Mouse (Mus musculus) kidney, postnatal 10 days (tissue): ENCODE measurements around the gene Chrnd.
A peak's percentile ranks its signal among the peaks of the same experiment; 100 is the strongest.

Source experiments
- DNase-seq: peaks from one replicate; pipeline ENCODE4 v3.0.0; 2021; ENCODE audit warnings: mixed read lengths

Chrnd gene

GRCm38 (mm10) chr1:87185526-87185925 is 4.9 kb upstream of the Chrnd start:
- DNase-seq: no peak

DNA sequence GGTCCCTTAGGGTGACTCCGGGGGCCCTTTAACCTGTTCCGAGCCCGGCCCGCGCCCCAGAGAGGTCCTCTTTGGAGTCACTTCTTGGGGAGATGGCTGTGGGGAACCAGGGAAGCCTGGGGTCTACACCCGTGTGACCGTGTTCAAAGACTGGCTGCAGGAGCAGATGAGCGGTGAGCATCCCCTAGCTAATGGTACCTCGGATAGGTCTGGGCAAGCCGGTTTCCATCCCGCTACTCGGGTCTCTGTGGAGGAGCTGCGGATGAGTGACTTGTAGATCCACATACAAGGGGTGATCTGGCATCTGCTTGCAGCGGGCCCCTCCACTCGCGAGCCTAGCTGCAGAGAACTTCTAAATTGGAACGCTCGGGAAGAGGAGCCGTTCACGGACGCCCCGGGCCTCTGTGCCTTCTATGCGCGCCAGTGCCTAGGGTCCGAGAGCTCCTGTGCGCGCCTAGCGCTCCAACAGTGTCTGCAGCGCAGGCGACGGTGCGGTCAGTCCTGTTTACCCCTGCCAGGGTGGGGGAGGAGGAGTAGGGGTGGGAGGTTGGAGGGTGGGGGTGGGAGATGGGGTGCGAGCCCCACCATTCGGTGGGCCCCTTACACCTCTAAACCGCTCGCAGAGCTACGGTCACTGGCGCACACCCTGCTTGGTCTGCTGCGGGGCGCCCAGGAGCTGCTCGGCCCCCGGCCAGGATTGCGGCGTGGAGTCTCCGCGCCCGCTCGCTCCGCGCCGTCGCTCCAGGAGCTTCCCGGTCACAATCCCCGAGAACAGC is 4.0 kb upstream of the Chrnd start:
- no peak for DNase-seq

- peak; percentile 85 for DNase-seq
Measured at GRCm38 (mm10) chr1:87187037-87187355, 3.4 kb upstream of the Chrnd start.

DNA sequence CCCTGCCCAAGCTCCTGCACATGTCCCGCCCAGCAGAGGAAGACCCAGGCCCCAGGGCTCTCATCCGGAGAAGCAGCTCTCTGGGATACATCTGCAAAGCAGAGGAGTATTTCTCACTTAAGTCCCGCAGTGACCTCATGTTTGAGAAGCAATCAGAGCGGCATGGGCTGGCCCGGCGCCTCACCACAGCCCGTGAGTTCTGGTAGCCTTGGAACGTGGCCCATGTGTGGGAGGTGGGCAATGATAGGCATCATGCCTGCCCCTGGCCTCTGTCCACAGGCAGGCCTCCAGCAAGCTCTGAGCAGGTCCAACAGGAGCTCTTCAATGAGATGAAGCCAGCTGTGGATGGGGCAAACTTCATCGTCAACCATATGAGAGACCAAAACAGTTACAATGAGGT is 6.9 kb downstream of the Chrnd start:
- no peak for DNase-seq

- DNase-seq: no peak
Measured at GRCm38 (mm10) chr1:87198119-87199065, 8.0 kb downstream of the Chrnd start.

DNA sequence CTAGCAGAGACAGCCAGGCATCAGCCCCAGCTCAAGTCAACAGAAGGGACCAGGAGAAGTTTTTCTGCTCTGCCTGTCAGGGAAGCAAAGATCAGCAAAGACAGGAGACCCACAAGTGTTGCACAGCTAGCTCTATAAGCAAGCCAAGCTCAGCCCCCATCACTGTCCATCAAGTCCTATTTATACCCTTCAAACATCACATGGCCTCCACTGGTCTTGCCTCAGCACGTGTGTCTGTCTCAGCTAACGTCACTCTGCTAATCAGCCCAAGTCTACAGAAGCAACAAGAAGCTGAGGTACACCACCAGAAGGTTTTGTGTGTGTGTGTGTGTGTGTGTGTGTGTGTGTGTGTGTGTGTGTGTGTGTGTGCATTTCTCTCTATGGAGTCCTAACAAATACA is 10.4 kb downstream of the Chrnd start:
- DNase-seq: no peak

DNA sequence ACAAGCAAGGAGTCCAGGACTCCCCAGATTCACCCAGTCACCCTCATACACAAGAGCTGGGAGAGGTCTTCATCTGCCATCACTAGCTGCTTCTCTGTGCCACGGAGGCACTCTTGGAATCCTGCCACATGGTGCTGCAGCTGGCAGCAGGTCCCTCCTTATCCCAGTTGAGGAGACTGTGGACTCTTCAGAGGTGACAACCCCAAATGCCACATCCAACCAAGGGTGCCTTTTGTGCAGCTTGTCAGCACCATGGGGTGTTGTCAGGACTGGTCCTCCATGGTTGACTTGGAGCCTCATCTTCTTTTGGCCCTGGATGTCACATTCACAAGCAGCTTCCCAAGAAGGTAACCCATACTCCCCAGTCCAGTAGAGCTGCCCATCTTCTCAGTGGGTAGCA is 11.4 kb downstream of the Chrnd start:
- no peak for DNase-seq

- DNase-seq: no peak
Measured at GRCm38 (mm10) chr1:87203779-87204178, 13.4 kb downstream of the Chrnd start.

DNA sequence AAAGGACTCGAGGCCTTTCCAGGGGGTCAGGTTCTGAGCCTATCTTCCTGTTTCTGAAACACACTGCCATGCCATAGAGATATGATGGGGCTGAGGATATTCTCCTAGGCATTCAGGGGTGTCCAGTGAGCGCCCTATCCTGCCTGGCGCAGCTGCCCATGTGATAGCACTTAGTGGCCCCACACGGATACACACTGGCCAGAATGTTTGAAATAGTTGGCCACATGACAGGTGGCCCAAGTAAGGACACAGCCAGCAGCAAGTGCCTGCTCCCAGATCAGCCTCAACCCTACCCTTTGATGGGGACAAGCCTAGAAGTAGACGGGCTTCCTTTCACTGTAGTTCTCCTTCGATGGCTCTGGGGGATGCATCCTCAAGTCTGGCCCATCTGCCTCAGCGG is 14.1 kb downstream of the Chrnd start, which contains the start of gene Chrng:
Gene Chrng, plus strand, starts transcription at position 193 of the 400 bp plus-strand sequence.
- DNase-seq: no peak

DNA sequence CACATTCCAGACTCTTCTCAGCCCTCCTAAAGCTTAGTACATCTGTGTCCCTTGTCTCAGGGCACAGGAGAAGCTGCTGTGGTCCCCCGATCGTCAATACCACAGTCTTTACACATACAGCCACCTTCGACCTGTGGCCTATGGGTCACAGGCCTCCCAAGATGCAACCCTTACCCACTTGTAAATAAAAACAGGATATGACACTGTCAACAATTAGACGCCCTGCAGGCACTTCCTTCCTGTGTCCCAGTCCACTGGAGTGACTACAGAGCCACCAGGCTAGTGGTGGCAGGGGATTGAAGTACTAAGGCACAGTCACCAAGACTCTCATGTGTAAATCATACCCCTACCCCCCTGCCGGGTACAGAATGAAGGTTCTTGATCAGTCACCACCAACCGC is 14.6 kb downstream of the Chrnd start:
- DNase-seq: no peak

GRCm38 (mm10) chr1:87205502-87205901 is 15.1 kb downstream of the Chrnd start:
- DNase-seq: no peak

DNA sequence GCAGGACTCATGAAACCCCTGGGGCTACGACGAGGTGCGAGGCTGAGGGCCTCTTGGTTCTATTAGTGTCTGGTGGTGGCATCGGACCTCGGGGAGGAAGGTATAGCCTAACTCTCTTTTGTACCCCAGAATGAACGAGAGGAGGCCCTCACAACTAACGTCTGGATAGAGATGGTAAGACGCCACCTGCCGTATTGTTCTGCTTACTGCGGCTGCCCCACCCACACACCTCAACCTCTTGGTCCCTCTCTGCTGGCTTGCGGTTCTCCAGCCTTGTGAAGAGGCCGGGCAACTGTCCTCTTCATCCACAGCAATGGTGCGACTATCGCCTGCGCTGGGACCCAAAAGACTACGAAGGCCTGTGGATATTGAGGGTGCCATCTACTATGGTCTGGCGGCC is 15.9 kb downstream of the Chrnd start:
- DNase-seq: no peak

GRCm38 (mm10) chr1:87211431-87211830 is 21.0 kb downstream of the Chrnd start:
- DNase-seq: no peak

DNA sequence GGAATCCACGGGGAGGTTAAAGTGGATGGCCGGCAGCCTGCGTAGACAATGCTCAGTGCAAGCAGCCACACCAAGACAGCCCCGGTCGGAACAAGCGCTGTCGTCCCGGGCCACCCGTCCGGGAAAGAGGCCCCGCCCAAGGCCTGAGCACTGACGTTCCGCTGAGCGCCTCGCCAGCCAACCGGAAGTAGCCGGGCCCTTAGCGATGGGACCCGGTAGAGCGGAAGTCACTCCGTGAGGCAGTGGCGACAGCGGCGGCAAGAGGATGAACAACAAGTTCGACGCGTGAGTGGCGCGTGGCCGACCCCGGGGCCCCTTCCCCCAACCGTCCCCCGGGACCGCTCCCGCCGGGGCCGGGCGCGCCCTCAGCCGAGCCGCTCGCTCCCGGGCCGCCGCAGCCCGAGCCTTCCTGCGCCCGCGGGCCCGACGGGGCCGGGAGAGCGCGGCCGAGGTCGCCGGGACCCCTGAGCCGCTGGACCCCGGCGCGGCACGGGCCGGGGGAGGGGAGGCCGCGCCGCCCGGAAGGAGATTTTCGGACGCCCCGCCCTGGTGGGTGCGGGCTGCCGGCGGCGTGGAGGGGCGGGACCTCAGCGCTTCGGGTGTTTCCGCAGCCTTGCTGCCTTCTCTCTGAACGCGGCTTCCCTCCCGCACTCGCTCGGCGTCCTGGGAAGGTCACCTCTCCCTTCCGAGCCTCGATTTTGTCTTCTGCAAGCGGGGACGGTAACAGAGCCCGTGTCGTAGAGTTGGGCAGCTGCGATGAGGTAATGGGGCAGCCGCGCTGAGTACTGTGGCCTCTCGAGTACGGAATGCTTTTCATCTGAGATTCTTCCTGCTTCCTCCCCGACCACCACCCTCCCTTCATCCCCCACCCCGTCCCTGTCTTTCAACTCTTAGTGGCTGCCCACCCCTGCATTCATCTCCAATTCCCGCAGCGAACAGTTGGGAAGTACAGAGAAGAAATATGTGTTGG is 23.6 kb downstream of the Chrnd start, which contains the start of gene Eif4e2:
Gene Eif4e2, plus strand, starts transcription at position 180 of the 970 bp plus-strand sequence.
- peak; percentile 97 for DNase-seq

GRCm38 (mm10) chr1:87214748-87215147 is 24.3 kb downstream of the Chrnd start:
- no peak for DNase-seq

- DNase-seq: no peak
Measured at GRCm38 (mm10) chr1:87217938-87218337, 27.5 kb downstream of the Chrnd start.

- no peak for DNase-seq
Measured at GRCm38 (mm10) chr1:87225739-87226138, 35.3 kb downstream of the Chrnd start.

GRCm38 (mm10) chr1:87226409-87227159 is 36.2 kb downstream of the Chrnd start:
- no peak for DNase-seq

- no peak for DNase-seq
Measured at GRCm38 (mm10) chr1:87227160-87227550, 36.7 kb downstream of the Chrnd start.

DNA sequence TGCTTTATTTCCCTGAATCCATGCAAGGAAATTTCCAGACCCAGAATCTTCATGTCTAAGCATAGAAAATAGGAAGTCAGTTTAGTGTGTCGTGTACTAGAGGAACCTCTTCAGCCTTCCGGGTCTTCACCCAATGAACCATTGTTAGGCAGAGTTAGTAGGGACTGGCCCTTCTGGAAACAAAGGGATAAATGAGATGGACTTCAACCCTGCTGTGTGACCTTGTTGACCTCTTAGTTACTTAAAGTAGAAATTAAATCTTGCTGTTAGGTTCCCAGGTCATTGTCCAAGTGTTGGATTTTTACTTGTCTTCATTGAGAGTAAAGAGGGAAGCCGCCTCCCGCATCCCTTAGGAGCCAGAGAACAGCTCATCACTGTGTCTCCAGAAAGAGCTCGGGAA is 40.2 kb downstream of the Chrnd start:
- DNase-seq: no peak

DNA sequence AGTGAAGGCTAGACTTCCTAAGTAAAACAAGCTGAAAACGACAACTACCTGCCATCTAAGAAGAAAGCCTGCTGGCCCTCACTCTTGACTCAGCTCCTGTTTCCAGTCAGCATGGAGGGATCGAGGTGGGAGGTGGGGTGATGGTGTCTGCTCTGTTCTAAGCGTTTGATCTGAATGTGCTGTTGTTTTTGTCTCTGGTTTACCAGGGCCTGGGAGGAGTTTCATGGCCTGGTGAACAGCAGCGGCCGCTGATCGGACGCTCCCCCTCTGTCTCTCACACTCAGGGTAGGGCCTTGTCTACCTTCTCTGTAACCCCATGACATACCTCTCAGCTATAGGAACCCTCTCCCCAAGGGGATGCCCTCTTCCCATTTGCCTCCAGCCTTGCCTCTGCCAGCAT is 41.8 kb downstream of the Chrnd start:
- DNase-seq: no peak

GRCm38 (mm10) chr1:87239056-87239455 is 48.6 kb downstream of the Chrnd start:
- peak; percentile 21 for DNase-seq
